Mouse (Mus musculus) small intestine, adult 2 months (tissue): ENCODE data around the gene Senp2.
"Not testable (repeated sequence)": the region's sequence is repeated elsewhere in the genome, so short reads cannot be mapped to it uniquely, and the experiment has no call there.

ENCODE experiments used
- CTCF ChIP-seq: fragments of 200-500 bp; IDR thresholded peaks from 2 replicates; pipeline ENCODE4 v1.5.1; 2012; ENCODE audit warnings: low read depth, mild to moderate bottlenecking, control low read depth, inconsistent platforms, low read length, moderate library complexity, mixed read lengths; ENCODE audit not compliant: insufficient replicate concordance, insufficient read length; ENCODE audit errors: extremely low read depth
- POLR2A ChIP-seq: fragments of 200-500 bp; IDR thresholded peaks from 2 replicates; pipeline ENCODE4 v1.6.1; 2012; ENCODE audit warnings: low read depth, mild to moderate bottlenecking, control low read depth, inconsistent platforms, low read length, moderate library complexity

GRCm38 (mm10) chr16:21990893-21991292, 18.4 kb upstream of the Senp2 start:
- TF ChIP-seq POLR2A, CTCF: not testable (repeated sequence)
